Mouse (Mus musculus): ENCODE data around the gene Hexdc.

GRCm38 (mm10) chr11:121219776-121220175 lies 15.5 kb downstream of the Hexdc start:
- TF ChIP-seq CTCF (conservative IDR thresholded peaks at IDR 0.05; ENCODE audit: low read length) (no peak), POU5F1 (IDR thresholded peaks at IDR 0.05; ENCODE audit: borderline replicate concordance, low read length) (no peak), NANOG (IDR thresholded peaks at IDR 0.05; ENCODE audit: borderline replicate concordance, low read length) (no peak)
